Mouse (Mus musculus): ENCODE results near the gene Tmem230.

Gene Tmem230

GRCm38 (mm10) chr2:132272694-132273389 lies 25.2 kb upstream of the Tmem230 start:
- in situ Hi-C loops (cut with MboI), result no loop called here

- in situ Hi-C loops (cut with MboI), result no loop called here
Measured at GRCm38 (mm10) chr2:132270331-132270951, 22.8 kb upstream of the Tmem230 start.

DNA sequence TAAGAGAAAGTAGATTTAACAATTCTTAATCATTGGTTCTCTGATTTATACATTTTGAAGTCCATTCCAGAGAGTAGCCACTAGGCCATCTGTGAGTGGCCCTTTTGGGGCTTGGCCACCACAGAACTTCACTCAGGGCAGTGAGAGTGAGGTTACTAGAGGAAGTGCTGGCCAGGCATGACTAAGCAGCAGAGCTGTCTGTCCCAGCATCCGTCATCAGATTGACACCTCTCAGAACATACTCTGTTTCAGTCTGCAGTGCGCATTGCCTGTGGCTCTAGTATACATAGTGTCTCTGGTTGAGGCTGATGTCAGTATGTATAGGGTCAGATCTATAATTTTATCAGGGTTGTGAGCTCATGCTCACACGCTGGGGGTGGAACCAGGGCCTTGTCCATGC lies 21.6 kb upstream of the Tmem230 start:
- in situ Hi-C loops (cut with MboI), result no loop called here

GRCm38 (mm10) chr2:132266086-132266485 lies 18.5 kb upstream of the Tmem230 start:
- in situ Hi-C loops (cut with MboI), result no loop called here

- in situ Hi-C loops (cut with MboI), result no loop called here
Measured at GRCm38 (mm10) chr2:132265196-132265595, 17.6 kb upstream of the Tmem230 start.

- in situ Hi-C loops (cut with MboI), result no loop called here
Measured at GRCm38 (mm10) chr2:132264266-132264710, 16.7 kb upstream of the Tmem230 start.

DNA sequence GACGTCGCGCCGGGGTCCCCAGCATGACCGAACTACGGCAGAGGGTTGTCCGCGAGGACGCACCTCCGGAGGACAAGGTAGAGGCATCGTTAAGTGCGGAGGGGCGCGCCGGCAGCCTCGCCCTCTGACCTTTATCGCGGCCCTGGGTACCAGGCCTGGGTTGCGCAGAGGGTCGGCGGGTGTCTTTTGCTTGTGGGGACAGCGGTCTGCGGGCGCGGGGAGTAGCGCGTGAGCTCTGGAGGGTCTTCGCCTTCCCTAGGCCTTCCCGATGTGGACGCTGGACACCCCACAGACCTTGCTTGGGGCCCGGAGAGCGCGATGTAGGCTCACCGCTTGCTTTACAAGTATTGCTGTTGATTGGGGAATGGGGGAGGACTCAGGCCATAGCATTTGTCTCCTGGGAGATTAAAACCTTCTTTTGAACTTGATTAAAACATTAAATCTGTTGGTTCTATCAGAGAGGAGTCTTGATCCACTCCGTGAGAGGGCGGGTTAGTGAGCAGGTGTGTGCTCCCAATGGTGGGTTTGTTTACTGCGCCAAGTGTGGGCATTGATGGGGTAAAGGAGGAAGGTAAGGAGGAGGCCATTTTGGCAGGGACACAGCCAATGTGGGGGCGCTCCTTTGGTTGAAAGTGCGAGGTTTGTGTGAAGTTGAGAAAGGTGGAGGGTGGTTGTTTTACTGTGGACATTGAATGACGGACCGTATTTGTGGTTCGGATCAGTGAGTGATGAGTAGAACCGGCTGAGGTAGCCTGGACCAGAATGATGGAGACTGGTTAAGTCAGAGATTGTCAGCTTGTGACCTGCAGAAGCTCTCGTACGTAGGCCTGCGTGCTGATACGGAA lies 16.0 kb upstream of the Tmem230 start:
- in situ Hi-C loops (cut with MboI), result no loop called here

DNA sequence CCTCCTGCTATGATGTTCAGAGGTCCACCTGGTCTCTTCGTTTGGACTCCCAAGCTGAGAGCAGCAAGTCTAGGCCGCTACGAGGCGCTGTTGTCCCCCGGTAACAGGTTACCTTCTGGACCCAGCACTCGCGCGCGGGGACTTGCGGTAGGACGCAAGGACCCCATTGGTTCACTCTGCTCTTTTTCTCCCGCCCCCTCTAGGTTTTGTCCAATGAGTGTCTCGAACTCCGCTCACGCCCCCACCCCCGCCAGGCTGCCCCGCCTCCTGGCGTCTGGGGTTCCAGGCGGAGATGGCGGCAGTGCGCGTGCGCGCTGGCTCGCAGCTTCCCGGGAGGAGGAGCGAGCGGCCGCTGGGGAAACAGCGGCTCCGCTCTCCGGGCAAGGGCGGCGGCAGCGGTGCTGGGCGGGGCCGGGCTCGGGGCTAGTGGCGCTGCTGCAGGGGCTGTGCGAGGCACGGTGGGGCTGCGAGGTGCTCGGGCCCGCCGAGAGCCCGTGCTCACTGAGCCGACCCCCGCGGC lies 15.3 kb upstream of the Tmem230 start, which contains the start of gene Cds2:
Gene Cds2 (plus strand): TSS at position 270 of the 520 bp plus-strand sequence.
- in situ Hi-C loops (cut with MboI), result no loop called here

- in situ Hi-C loops (cut with MboI), result no loop called here
Measured at GRCm38 (mm10) chr2:132262175-132262574, 14.6 kb upstream of the Tmem230 start.

GRCm38 (mm10) chr2:132260601-132261000 lies 13.0 kb upstream of the Tmem230 start:
- in situ Hi-C loops (cut with MboI), result no loop called here

GRCm38 (mm10) chr2:132257350-132258068 lies 9.9 kb upstream of the Tmem230 start:
- in situ Hi-C loops (cut with MboI), result no loop called here

- in situ Hi-C loops (cut with MboI), result no loop called here
Measured at GRCm38 (mm10) chr2:132253603-132254002, 6.0 kb upstream of the Tmem230 start.

- in situ Hi-C loops (cut with MboI), result no loop called here
Measured at GRCm38 (mm10) chr2:132252542-132253528, 5.2 kb upstream of the Tmem230 start, which contains the start of gene Pcna. Gene Pcna (minus strand): TSS chr2:132253314.

- in situ Hi-C loops (cut with MboI), result no loop called here
Measured at GRCm38 (mm10) chr2:132251911-132252310, 4.3 kb upstream of the Tmem230 start.

- in situ Hi-C loops (cut with MboI), result loop anchor here (10.0 to 25.0 kb wide), 2 partner anchors 256 to 419 kb away; no protein-coding TSS in a partner anchor
Measured at GRCm38 (mm10) chr2:132243370-132243769, 4.2 kb downstream of the Tmem230 start.

DNA sequence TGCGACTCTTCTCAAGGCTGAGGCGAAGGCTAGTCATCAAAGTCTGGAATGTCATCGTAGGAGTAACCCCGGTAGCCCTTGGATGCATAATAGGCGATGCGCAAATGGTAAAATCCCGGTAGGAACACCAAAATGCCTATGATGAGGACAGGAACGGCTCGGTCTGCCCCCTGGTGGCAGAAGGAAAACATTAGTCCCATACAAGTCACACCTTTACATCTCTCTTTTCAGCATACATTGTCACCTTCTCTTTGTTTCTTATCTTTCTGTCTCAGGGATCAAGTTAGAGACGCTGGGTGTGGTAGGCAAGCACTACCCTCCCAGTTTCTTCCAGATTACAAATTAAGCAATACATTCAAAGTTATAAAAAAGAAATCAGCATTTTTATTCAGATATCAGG lies 7.2 kb downstream of the Tmem230 start:
- in situ Hi-C loops (cut with MboI), result loop anchor here (10.0 to 25.0 kb wide), 2 partner anchors 253 to 416 kb away; no protein-coding TSS in a partner anchor

GRCm38 (mm10) chr2:132239434-132239833 lies 8.2 kb downstream of the Tmem230 start:
- in situ Hi-C loops (cut with MboI), result loop anchor here (25.0 kb wide), 1 partner anchor 252 kb away; no protein-coding TSS in a partner anchor

DNA sequence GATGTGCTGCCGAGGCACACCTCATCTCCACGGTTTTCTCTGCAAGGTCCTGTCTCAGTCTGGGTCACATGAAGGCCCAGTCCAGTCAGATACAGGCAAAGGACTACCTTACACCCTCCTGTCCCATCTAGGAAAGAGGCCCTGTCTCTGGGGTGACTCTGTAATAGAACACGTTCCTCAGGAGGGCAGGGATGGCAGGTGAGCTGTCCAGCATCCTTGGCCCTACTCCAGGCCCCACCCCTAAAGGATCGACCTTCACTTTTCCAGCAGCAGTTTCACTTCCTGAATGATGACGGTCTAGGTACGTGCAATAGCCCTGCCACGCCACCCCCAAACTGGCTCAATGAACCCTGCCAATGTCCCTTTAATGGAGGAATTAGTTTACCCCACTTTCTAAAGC lies 11.6 kb downstream of the Tmem230 start:
- in situ Hi-C loops (cut with MboI), result loop anchor here (25.0 kb wide), 1 partner anchor 249 kb away; no protein-coding TSS in a partner anchor

DNA sequence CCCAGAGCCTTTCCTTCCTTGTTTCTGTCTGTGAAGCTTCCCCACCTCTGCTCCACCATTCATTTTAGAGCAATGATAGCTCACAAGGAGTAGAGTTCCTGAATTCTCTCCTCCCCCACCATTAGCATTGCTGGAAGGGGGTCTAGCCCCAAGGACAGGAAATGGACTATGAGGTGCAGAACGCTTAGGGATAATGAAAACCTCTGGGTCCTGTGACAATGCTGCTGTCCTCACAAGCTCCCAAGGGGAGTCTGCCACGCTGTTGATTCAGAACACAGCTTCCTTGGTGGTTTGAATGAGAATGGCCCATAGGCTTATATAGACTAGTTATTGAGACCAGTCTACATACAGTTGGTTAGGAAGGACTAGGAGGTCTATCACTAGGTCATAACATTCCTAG lies 12.3 kb downstream of the Tmem230 start:
- in situ Hi-C loops (cut with MboI), result loop anchor here (25.0 kb wide), 1 partner anchor 248 kb away; no protein-coding TSS in a partner anchor
